Mouse (Mus musculus): ENCODE measurements around the gene Nr1h3.

Nr1h3 gene

DNA sequence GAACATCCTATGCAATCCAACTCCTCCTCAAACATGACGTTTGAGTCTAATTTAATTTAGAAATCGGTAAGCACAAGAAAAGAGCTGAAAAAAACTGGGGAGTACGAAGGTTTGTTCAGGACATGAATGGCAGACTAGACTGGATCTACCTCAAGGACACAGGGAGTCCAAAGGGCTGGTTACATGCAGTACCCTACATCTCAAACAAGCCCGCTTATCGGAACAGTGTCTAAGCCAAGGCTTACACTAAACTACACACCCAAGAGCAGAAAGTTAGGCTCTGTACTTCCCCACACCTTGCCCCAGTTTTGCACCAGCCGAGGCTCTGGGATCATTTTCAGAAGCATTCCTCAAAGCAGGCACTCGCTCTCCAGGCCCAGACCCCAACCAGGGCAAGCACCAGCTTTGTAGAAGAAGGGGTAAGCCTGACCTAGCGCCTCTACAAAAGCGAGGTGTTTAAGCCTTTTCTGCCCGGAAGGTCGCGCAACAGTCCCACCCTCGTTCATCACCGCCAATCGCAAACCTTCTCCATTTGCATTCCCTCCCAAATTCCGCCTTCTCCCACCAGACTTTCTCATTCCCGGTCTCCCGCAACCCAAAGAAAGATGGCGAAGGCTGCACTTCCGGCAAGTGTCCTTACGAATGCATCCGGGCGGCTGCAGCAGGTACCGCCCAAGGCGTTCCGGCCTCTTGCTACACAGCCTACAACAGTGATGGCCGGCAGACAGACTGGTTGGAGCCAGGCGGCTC lies at the start of gene Nr1h3, which contains the start of gene Acp2:
TSS of gene Nr1h3 (minus strand) at position 613 of the 750 bp plus-strand sequence.
TSS of gene Acp2 (plus strand) at position 664 of the 750 bp plus-strand sequence.
- peak; percentile 93 for DNase-seq (ENCODE audit: low spot score)

DNA sequence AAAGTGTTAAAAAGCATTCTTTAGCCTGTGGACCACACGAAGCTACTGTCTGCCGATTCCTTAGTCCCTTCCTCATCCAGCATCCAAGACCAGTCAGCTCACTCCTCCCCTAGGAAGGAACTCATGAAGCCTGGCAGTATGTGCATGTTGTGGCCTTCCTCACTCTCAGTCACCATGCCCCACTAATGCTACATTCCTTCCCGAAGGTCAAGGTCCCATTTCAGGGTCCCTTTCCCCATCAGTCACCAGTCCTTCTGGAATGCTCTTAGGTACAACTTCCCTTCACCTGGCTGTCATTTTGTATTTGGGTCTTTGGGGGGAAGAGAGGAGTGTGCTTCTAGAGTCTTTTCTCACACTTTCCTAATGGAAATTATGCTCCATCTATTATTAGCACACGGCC lies 49.4 kb upstream of the Nr1h3 start:
- no peak for DNase-seq (ENCODE audit: low spot score)

- DNase-seq (ENCODE audit: low spot score): no peak
These were observed 45.7 kb upstream of the Nr1h3 start for GRCm38 (mm10) chr2:91248366-91248765.

GRCm38 (mm10) chr2:91244557-91245228 lies 42.1 kb upstream of the Nr1h3 start:
- DNase-seq (ENCODE audit: low spot score): no peak

DNA sequence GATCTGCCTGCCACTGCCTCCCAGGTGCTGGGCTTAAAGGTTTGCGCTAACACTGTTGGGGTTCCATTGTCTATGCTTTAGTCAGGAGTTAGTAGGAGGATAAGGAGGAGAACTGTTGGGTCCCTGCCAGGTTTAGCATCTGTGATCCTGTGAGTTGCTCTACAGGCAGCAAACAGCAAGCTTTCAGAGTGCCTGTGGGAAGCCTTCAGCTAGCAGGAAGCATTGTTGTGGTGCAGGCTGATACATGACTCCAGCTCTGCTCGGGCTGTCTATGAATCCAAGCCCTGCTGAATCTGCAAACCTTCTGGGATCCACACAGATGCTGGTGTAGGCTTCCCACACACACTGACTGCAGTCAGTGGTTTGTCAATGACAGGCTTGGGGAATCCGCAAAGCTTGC lies 40.8 kb upstream of the Nr1h3 start:
- DNase-seq (ENCODE audit: low spot score): no peak

DNA sequence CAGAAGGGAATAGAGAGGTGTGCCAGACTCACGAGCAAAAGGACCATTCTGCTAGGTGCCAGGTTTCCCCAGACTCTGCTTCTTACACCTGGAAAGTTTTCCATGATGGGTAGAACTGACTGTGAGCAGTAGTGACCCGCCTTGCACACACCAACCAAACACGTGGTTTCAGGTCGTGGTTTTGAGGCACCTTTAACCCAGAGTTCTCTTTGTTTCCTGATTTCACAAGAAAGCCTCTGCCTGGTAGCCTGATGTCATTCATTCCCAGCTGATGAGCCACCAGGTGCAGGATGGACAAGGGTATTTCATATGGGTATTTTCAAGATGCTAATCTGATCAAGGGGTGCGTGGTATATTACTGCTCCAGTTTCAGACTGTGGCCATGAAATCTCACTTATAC lies 39.9 kb upstream of the Nr1h3 start:
- no peak for DNase-seq (ENCODE audit: low spot score)

- DNase-seq (ENCODE audit: low spot score): peak; percentile 26
These were observed 35.0 kb upstream of the Nr1h3 start for GRCm38 (mm10) chr2:91237511-91238080.

GRCm38 (mm10) chr2:91236601-91237510 lies 34.2 kb upstream of the Nr1h3 start, which contains the start of gene Ddb2:
Ddb2 (minus strand) TSS chr2:91236982.
- peak; percentile 92 for DNase-seq (ENCODE audit: low spot score)

GRCm38 (mm10) chr2:91229735-91230134 lies 27.1 kb upstream of the Nr1h3 start:
- no peak for DNase-seq (ENCODE audit: low spot score)

DNA sequence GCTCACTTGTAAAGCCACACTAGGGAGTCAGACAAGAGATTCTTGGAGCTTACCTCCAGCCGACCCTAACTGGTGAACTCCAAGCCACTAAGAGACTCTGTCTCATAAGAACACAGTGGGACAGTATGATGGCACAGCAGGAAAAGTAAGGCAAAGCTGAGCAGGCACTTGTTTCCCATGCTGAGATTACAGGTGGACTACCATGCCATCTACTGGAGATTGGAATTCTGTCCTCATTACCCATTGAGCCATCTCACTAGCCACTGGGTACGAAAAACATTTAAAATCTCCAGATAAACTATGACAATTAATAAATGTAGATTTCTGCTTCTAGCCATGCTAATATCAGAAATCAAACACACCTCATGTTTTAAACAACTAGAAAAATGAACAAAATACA lies 21.0 kb upstream of the Nr1h3 start:
- DNase-seq (ENCODE audit: low spot score): no peak

- no peak for DNase-seq (ENCODE audit: low spot score)
These were observed 17.9 kb upstream of the Nr1h3 start for GRCm38 (mm10) chr2:91220501-91220900.

- DNase-seq (ENCODE audit: low spot score): no peak
These were observed 14.4 kb upstream of the Nr1h3 start for GRCm38 (mm10) chr2:91217032-91217431.

DNA sequence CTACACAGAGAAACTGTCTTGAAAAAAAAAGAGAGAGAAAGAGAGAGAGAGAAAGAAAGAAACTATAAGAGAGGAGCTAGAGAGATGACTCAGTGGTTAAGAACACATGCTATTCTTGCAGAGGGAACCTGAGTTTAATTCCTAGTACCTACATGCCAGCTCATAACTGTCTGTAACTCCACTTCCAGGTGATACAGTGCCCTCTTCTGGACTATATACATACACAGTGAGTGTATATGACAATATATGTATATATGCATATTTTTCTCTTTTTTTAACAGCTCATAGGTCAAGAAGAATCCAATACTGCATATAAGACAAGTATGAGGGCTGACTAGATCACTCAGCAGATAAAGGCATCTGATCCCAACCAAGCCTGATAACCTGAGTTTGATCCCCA lies 10.7 kb upstream of the Nr1h3 start:
- DNase-seq (ENCODE audit: low spot score): no peak

DNA sequence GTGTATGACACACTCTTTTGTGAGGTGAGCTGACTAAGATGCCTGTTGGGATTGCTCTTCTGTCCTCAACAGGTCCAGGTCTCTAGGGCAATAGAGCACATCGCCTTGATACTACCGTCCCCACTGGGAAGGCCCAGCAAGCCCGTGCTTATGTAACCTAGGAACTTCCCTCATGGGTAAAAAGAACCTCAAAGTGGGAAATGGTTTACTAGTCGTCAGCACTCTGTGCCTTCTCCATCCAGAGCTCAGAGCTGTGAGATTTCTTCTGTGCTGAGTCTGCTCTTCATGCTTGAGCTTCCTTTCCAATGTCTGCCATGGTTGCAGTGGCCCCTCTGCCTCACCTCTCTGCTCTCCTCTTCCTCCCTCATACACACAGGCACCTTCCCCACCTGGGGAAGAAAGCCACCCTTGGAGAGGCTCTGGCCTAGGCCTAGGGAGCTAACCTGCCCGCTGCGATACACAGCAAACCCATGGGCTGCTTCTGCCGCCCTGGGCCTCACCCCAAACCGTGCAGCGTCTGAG lies 3.7 kb upstream of the Nr1h3 start:
- DNase-seq (ENCODE audit: low spot score): no peak

DNA sequence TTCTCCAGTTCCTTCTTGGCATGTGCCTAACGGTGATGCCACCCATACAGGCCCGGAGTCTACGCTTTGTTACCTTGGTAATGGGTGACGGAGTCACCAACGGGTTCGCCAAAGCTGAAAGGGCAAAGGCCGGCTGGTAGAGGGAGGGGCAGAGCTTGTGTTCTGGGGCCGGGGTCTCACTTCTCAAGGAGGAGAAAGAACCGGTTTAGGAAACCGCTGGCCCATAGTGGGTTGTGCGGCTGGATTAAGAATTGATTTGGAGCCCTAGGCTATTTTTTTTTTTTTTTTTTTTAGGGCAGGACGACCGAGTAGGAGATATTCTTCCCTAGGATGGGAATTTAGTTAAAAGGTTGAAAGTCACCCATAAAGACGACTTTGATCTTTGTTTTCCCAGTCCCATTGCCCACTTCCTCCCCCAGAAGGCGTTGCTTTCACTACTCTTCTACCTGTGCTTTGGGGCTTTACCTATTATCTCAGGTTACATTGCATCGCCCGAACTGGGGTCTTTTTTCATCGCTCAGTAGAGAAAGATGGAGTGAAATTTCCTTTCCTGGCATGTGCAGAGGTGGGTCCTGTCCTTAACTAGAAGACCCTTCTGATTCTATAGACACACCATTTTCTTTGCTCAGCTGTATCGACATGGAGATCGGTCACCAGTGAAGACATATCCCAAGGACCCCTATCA lies 480 bp upstream of the Nr1h3 start:
- DNase-seq (ENCODE audit: low spot score): no peak

DNA sequence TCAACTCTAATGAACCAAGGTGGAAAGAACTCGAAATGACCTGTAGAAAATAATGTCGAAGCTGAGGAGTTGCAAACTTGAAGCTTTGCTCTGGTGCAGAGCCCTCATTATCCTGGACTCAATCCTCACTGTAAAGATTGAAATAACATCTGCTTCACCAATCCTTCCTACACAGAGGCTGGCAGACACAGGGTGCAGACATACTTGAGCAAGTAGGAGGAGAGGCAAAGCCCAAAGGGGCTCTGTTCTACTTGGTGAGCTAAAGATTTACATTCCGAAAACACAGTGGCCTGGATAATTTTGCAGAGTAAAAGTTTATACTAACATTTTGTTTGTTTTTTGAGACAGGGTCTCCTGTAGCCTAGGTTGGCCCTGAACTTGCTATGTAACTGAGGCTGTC lies 3.7 kb downstream of the Nr1h3 start:
- DNase-seq (ENCODE audit: low spot score): no peak

DNA sequence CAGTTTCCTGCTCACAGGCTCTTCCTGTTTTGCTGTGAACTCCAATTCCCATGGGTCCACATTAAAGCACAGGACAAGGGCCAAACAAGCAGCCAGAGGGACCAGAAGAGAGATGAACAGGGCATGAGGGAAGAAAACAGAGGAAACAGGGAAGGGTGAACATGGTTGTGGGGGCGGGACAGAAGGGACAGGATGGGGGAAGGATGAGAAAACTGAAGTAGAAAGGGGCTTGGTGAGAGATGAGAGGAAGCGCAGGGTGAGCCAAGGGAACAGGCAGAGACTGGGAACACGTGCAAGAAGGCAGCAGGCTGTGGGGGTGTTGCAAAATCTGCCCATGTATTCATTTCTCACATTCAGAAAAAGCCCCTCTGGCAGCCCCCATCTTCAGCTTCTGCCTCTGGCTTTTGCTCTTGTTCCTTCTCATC lies 6.0 kb downstream of the Nr1h3 start:
- DNase-seq (ENCODE audit: low spot score): peak; percentile 36

- peak; percentile 91 for DNase-seq (ENCODE audit: low spot score)
These were observed 7.9 kb downstream of the Nr1h3 start for GRCm38 (mm10) chr2:91194624-91195332.

DNA sequence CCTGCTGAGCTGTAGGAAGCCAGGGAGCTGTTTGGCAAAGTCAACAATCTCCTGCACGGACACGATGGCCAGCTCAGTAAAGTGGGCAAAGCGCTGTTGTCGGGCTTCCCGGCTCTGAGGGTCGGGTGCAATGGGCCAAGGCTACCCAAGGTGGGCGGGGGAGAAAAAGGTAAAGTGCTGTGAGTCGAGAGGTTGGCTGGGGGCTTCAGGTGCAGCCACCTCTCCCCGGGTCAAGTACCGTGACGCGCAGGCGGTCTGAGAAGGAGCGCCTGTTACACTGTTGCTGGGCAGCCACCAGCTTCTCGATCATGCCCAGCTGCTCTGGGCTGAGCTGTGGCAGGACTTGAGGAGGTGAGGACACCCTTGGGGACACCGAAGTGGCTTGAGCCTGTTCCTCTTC lies 12.1 kb downstream of the Nr1h3 start:
- DNase-seq (ENCODE audit: low spot score): no peak

GRCm38 (mm10) chr2:91187431-91187830 lies 15.2 kb downstream of the Nr1h3 start:
- no peak for DNase-seq (ENCODE audit: low spot score)

DNA sequence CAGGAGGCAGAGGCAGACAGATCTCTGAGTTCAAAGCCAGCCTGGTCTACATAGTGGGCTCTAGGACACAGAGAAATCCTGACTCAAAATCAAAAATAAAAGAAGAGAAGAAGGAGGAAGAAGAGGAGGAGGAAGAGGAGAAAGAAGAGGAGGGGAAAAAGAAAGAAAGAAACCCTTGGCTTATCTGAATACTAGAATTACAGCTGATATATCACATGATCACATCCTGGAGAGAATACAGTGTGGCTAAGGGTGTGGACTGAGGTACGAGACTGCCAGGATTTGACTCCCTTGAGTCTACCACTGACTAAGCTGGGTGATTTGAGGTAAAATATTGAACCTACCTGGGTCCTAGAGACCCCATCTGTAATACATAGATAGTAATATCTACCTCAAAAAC lies 16.4 kb downstream of the Nr1h3 start:
- DNase-seq (ENCODE audit: low spot score): no peak
